Mouse (Mus musculus): ENCODE measurements around the gene Gm5788. TPM values are rescaled to one million over a fixed set of nuclear protein-coding genes. Genes with fewer than 3 reads are reported as not detected.
"Not testable (repeated sequence)": the region's sequence is repeated elsewhere in the genome, so short reads cannot be mapped to it uniquely, and the experiment has no call there.

Gm5788 gene
- not detected in 2 replicates for polyA plus RNA-seq (2014; fragmentation: Nextera tagmentation; extraction: Ambion mirVana)

GRCm38 (mm10) chr12:87494421-87494820, at the start of gene Gm5788:
Gene Gm5788 (plus strand): TSS chr12:87494721.
- not testable (repeated sequence) for H3K4me3 ChIP-seq (ENCODE audit: low read depth, low read length); ATAC-seq (ENCODE audit: insufficient number of reproducible peaks, low FRiP score, low TSS enrichment, low read depth); H3K4me1 ChIP-seq (ENCODE audit: control insufficient read depth, insufficient read depth, low read length); H3K9ac ChIP-seq (ENCODE audit: low read length); H3K9me3 ChIP-seq (ENCODE audit: control insufficient read depth, low read length); H3K36me3 ChIP-seq (ENCODE audit: control insufficient read depth, insufficient read depth, low read length); H3K27me3 ChIP-seq (ENCODE audit: control insufficient read depth, insufficient read depth, low read length); DNase-seq (ENCODE audit: low spot score); H3K4me2 ChIP-seq (ENCODE audit: low read depth, severe bottlenecking); H3K27ac ChIP-seq (replicated peaks; ENCODE audit: low read depth, low read length)
- 91% methylated on average over 3 of the region's 3 CpGs for WGBS

DNA sequence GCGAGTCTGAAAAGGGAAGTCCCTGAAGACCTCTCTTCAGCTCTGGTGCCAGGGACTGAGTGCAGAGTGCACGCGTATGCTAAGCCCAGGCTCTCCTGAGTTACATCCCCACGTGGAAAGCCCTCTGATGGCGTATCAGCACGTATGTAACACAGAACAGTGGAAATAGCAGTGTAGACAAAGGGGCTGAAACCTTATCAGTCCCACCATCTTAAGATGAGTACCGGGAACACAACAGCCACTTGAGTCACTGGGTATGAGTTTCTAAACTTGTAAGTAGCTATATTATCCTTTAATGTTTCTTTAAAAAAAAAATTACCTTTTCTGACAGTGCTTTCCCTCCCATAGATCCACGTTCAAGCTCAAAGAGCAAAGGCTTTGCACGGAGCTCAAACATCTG, 45.1 kb upstream of the Gm5788 start:
- Histone ChIP-seq H3K4me2 (ENCODE audit: low read depth, severe bottlenecking) (no peak overlapping the region), H3K9me3 (ENCODE audit: control insufficient read depth, low read length) (no peaks in the 10 kb centered on the region), H3K4me3 (ENCODE audit: low read depth, low read length) (no peak overlapping the region), H3K27ac (replicated peaks; ENCODE audit: low read depth, low read length) (no peak overlapping the region), H3K4me1 (ENCODE audit: control insufficient read depth, insufficient read depth, low read length) (no peaks in the 10 kb centered on the region), H3K27me3 (ENCODE audit: control insufficient read depth, insufficient read depth, low read length) (no peaks in the 10 kb centered on the region), H3K36me3 (ENCODE audit: control insufficient read depth, insufficient read depth, low read length) (peaks cover 32% of the 10 kb centered on the region), H3K9ac (ENCODE audit: low read length) (no peak overlapping the region)
- DNase-seq (ENCODE audit: low spot score) (no peak), ATAC-seq (ENCODE audit: insufficient number of reproducible peaks, low FRiP score, low TSS enrichment, low read depth) (no peak)
- WGBS = 93% methylated on average over 9 of the region's 9 CpGs

- Histone ChIP-seq H3K4me1 (ENCODE audit: control insufficient read depth, insufficient read depth, low read length) (no peaks in the 10 kb centered on the region), H3K9ac (ENCODE audit: low read length) (no peak overlapping the region), H3K4me3 (ENCODE audit: low read depth, low read length) (no peak overlapping the region), H3K4me2 (ENCODE audit: low read depth, severe bottlenecking) (no peak overlapping the region), H3K9me3 (ENCODE audit: control insufficient read depth, low read length) (no peaks in the 10 kb centered on the region), H3K27ac (replicated peaks; ENCODE audit: low read depth, low read length) (no peak overlapping the region), H3K27me3 (ENCODE audit: control insufficient read depth, insufficient read depth, low read length) (no peaks in the 10 kb centered on the region), H3K36me3 (ENCODE audit: control insufficient read depth, insufficient read depth, low read length) (peaks cover 27% of the 10 kb centered on the region)
- WGBS = 91% methylated on average over 6 of the region's 6 CpGs
- DNase-seq (ENCODE audit: low spot score) = no peak
- no peak for ATAC-seq (ENCODE audit: insufficient number of reproducible peaks, low FRiP score, low TSS enrichment, low read depth)
Observed at GRCm38 (mm10) chr12:87464678-87465297, 29.7 kb upstream of the Gm5788 start.

- H3K36me3 ChIP-seq (ENCODE audit: control insufficient read depth, insufficient read depth, low read length) = peaks cover 7% of the 10 kb centered on the region; the same call in 1 of the 2 replicates
- H3K9ac ChIP-seq (ENCODE audit: low read length) = no peak overlapping the region; the same call in 1 of the 2 replicates
- 0 out of 2 replicates have a peak, but pooled peaks cover 4% of the 10 kb centered on the region for H3K4me1 ChIP-seq (ENCODE audit: control insufficient read depth, insufficient read depth, low read length)
- H3K4me2 ChIP-seq (ENCODE audit: low read depth, severe bottlenecking) = peak overlapping the region; percentile 47; the same call in 1 of the 2 replicates
- no peaks in the 10 kb centered on the region for H3K9me3 ChIP-seq (ENCODE audit: control insufficient read depth, low read length)
- ATAC-seq (ENCODE audit: insufficient number of reproducible peaks, low FRiP score, low TSS enrichment, low read depth) (no peak), DNase-seq (ENCODE audit: low spot score) (no peak)
- WGBS = 38% methylated on average over 7 of the region's 7 CpGs
- no peaks in the 10 kb centered on the region for H3K27me3 ChIP-seq (ENCODE audit: control insufficient read depth, insufficient read depth, low read length)
- H3K4me3 ChIP-seq (ENCODE audit: low read depth, low read length) = peak overlapping the region; percentile 73; the same call in 1 of the 2 replicates
- H3K27ac ChIP-seq (replicated peaks; ENCODE audit: low read depth, low read length) = no peak overlapping the region
Observed at GRCm38 (mm10) chr12:87470263-87471136, 24.0 kb upstream of the Gm5788 start.

DNA sequence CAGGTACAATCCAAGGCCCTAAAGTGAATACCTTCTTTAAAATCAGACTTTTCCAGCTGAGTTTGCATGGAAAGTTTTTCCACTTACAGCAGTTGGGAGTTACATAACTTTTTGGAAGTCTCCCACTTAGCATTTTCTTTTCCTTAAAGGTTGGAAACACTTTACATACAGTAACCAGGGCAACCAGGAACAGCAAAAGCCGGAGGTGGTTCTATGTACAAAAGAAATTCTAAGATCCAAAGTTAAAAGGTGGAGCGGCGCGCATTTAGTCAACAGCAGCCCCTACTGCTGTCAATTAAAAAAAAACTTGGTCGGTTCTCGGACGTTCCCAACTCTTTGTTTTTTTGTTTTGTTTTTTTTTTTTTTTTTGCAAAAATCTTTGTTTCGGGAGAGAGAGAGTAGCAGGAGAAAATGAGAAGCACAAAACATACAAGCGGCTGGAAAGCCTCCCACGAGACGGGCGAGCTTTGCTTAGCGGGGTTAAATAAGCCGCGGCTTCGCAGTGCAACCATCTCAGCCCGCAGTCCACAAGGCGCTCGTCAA, 23.0 kb upstream of the Gm5788 start:
- peaks cover 7% of the 10 kb centered on the region; the same call in 1 of the 2 replicates for H3K36me3 ChIP-seq (ENCODE audit: control insufficient read depth, insufficient read depth, low read length)
- ATAC-seq (ENCODE audit: insufficient number of reproducible peaks, low FRiP score, low TSS enrichment, low read depth) (no peak), DNase-seq (ENCODE audit: low spot score) (no peak)
- peak overlapping the region; percentile 47 for H3K4me2 ChIP-seq (ENCODE audit: low read depth, severe bottlenecking)
- H3K27ac ChIP-seq (replicated peaks; ENCODE audit: low read depth, low read length) = peak overlapping the region; percentile 72
- H3K9me3 ChIP-seq (ENCODE audit: control insufficient read depth, low read length) = no peaks in the 10 kb centered on the region
- H3K4me1 ChIP-seq (ENCODE audit: control insufficient read depth, insufficient read depth, low read length) = 0 out of 2 replicates have a peak, but pooled peaks cover 4% of the 10 kb centered on the region
- peak overlapping the region; percentile 73 for H3K4me3 ChIP-seq (ENCODE audit: low read depth, low read length)
- peak overlapping the region; percentile 92 for H3K9ac ChIP-seq (ENCODE audit: low read length)
- H3K27me3 ChIP-seq (ENCODE audit: control insufficient read depth, insufficient read depth, low read length) = no peaks in the 10 kb centered on the region
- under 1% methylated on average over 19 of the region's 19 CpGs for WGBS

GRCm38 (mm10) chr12:87471964-87472786, 22.3 kb upstream of the Gm5788 start, which contains the start of gene Snw1:
Gene Snw1 (minus strand): TSS chr12:87472274.
- DNase-seq (ENCODE audit: low spot score) (peak; percentile 96), ATAC-seq (ENCODE audit: insufficient number of reproducible peaks, low FRiP score, low TSS enrichment, low read depth) (peak; percentile 93)
- Histone ChIP-seq H3K4me3 (ENCODE audit: low read depth, low read length) (peak within 1 kb of the TSS; percentile 73), H3K9ac (ENCODE audit: low read length) (peak within 1 kb of the TSS; percentile 92), H3K4me2 (ENCODE audit: low read depth, severe bottlenecking) (peak within 1 kb of the TSS; percentile 47), H3K27ac (replicated peaks; ENCODE audit: low read depth, low read length) (peak within 1 kb of the TSS; percentile 72), H3K27me3 (ENCODE audit: control insufficient read depth, insufficient read depth, low read length) (no peaks in the 10 kb centered on the region), H3K36me3 (ENCODE audit: control insufficient read depth, insufficient read depth, low read length) (peaks cover 4% of the 10 kb centered on the region; the same call in 1 of the 2 replicates), H3K9me3 (ENCODE audit: control insufficient read depth, low read length) (no peaks in the 10 kb centered on the region), H3K4me1 (ENCODE audit: control insufficient read depth, insufficient read depth, low read length) (0 out of 2 replicates have a peak, but pooled peaks cover 4% of the 10 kb centered on the region)
- WGBS = 3% methylated on average over 45 of the region's 45 CpGs

- Histone ChIP-seq H3K9ac (ENCODE audit: low read length) (no peak overlapping the region), H3K27me3 (ENCODE audit: control insufficient read depth, insufficient read depth, low read length) (no peaks in the 10 kb centered on the region), H3K4me3 (ENCODE audit: low read depth, low read length) (no peak overlapping the region), H3K4me2 (ENCODE audit: low read depth, severe bottlenecking) (no peak overlapping the region), H3K27ac (replicated peaks; ENCODE audit: low read depth, low read length) (no peak overlapping the region), H3K36me3 (ENCODE audit: control insufficient read depth, insufficient read depth, low read length) (no peaks in the 10 kb centered on the region), H3K9me3 (ENCODE audit: control insufficient read depth, low read length) (no peaks in the 10 kb centered on the region), H3K4me1 (ENCODE audit: control insufficient read depth, insufficient read depth, low read length) (0 out of 2 replicates have a peak, but pooled peaks cover 4% of the 10 kb centered on the region)
- 81% methylated on average over 3 of the region's 3 CpGs for WGBS
- DNase-seq (ENCODE audit: low spot score) = no peak
- no peak for ATAC-seq (ENCODE audit: insufficient number of reproducible peaks, low FRiP score, low TSS enrichment, low read depth)
Observed at GRCm38 (mm10) chr12:87474756-87475155, 19.8 kb upstream of the Gm5788 start.
